Mouse (Mus musculus) ES-Bruce4 (cell line): ENCODE results near the gene Casz1.

Experiments used
- CTCF ChIP-seq: IDR thresholded peaks from one replicate; pipeline ENCODE4 v1.8.1; 2011; ENCODE audit warnings: low read depth, low read length
- EP300 ChIP-seq: IDR thresholded peaks from 2 replicates; pipeline ENCODE4 v1.6.1; 2011; ENCODE audit warnings: low read depth, low read length; ENCODE audit not compliant: insufficient read depth

DNA sequence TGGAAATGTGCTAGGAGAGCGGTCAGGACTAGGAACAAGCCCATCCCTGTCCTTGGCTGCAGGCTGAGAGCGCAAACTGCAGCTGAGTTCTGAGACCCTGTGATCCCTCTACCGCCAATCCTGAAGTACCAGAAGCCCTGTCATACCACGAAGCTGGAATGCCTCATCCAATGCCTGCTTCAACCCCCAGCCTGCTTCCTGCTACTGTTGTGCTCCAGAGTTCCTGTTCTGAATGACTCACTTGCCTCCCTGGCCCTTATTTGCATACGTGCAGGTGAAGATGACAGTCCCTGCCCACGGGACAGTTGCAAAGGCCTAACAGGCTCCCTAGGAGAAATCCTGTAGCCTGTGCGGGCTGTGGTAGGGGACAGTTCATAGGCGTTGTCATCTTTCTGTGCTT, 13.3 kb upstream of the Casz1 start:
- no peak for TF ChIP-seq CTCF
- no peak for TF ChIP-seq EP300
